Mouse (Mus musculus) lung, postnatal 4 days (tissue): Measurements from ENCODE around the gene Afg3l1.
A peak's percentile ranks its signal among the peaks of the same experiment; 100 is the strongest.
"Not testable (repeated sequence)": the region's sequence is repeated elsewhere in the genome, so short reads cannot be mapped to it uniquely, and the experiment has no call there.

Experiments used
- DNase-seq, 2 experiments: peaks; one replicate each; pipeline ENCODE4 v3.0.0; 2021

Gene Afg3l1

GRCm38 (mm10) chr8:123477737-123478258 lies at the start of gene Afg3l1:
Gene Afg3l1 (plus strand): TSS chr8:123477903.
- DNase-seq: peak; percentile 94 to 96

GRCm38 (mm10) chr8:123428343-123428893 lies 49.3 kb upstream of the Afg3l1 start:
- no peak for DNase-seq

DNA sequence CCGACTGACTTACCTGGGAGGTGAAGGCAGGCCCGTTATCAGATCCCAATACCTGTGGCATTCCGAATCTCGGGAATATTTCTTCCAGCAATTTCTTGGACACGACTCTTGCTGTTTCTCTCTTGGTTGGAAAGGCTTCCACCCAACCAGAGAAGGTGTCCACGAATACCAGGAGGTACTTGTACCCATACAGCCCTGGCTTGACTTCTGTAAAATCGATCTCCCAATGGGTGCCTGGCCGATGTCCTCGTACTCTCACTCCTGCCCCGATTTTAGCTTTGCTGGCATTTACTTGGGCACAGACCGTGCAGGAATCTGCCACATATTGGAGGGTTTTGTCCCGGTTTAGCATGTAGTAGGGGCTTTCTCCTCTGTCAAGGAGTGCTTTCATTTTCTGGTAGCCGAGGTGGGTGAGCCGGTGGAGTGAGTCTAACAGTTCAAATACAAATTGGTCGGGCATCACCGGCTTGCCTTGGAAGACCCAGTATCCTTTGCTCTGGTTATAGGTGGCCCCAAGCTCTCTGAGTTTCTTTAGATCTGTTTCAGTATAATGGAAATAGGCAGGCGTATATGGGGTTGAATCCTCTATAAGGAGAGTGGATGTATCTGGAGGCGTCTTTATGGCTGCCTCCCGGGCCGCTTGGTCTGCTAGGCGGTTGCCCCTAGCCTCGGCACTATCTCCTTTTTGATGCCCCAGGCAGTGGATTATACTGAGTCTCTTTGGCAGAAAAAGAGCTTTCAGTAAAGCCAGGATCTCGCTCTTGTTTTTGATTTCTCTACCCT lies 48.6 kb upstream of the Afg3l1 start:
- DNase-seq: no peak

- not testable (repeated sequence) for DNase-seq
Measured at GRCm38 (mm10) chr8:123429722-123430013, 48.0 kb upstream of the Afg3l1 start.

DNA sequence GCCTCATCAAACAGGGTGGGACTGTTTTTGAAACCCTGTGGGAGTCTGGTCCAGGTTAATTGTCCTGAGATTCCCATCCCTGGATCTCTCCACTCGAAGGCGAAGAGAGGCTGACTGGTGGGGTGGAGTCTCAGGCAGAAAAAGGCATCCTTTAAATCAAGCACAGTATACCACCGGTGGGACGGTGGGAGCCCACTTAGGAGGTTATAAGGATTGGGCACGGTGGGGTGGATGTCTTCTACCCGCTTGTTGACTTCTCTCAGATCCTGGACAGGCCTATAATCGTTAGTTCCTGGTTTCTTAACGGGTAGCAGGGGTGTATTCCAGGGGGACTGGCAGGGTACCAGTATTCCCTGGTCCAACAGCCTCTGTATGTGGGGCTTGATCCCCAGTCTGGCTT lies 46.8 kb upstream of the Afg3l1 start:
- not testable (repeated sequence) for DNase-seq

DNA sequence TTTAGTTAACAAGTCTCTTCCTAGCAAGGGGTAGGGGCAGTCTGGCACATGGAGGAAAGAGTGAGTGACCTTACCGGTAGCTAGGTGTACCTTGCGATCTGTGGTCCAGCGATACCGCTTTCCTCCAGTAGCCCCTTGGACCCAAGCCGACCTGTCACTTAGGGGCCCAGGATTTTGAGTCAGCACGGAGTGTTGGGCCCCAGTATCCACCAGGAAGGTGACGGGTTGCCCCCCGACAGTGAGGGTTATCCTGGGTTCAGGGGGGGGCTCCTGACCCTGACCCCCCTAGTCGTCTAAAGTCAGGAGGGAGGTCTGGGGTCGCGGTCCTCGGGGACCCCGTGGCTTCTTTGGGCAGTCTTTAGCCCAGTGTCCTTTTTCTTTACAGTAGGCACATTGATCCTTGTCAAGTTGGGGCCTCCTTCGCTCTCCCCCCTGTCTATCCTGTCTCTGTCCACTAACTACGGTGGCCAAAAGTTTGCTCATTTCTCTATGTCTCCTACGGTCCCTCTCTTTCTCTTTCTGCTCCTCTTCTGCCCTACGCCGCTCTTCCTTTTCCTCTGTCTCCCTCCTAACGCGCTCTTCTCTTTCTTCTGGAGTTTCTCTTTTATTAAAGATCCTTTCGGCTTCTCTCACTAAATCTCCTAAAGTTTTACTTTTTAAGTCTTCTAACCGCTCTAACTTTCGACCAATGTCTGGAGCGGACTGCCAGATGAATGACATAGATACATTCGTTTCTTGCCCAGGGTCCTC lies 45.9 kb upstream of the Afg3l1 start:
- no peak for DNase-seq

- DNase-seq: no peak
Measured at GRCm38 (mm10) chr8:123432381-123432780, 45.3 kb upstream of the Afg3l1 start.

GRCm38 (mm10) chr8:123433241-123433974 lies 44.3 kb upstream of the Afg3l1 start:
- DNase-seq: not testable (repeated sequence)

GRCm38 (mm10) chr8:123441788-123442187 lies 35.9 kb upstream of the Afg3l1 start:
- no peak for DNase-seq

DNA sequence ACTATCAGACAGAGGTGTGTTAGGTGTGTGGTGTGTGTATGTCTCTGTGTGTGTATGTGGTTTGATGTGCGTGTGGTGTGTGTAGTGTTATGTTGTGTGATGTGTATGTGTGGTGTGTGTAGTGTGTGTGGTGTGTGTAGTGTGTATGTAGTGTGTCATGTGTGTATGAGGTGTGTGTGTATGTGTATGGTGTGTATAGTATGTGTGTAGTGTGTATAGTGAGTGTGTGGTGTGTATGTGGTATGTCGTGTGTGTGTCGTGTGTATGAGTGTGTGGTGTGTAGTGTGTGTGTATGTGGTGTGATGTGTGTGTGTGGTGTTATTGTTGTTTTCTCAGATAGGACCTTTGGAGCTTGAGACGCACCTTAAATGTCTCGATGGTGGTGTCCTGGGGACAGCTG lies 35.4 kb upstream of the Afg3l1 start:
- no peak for DNase-seq

DNA sequence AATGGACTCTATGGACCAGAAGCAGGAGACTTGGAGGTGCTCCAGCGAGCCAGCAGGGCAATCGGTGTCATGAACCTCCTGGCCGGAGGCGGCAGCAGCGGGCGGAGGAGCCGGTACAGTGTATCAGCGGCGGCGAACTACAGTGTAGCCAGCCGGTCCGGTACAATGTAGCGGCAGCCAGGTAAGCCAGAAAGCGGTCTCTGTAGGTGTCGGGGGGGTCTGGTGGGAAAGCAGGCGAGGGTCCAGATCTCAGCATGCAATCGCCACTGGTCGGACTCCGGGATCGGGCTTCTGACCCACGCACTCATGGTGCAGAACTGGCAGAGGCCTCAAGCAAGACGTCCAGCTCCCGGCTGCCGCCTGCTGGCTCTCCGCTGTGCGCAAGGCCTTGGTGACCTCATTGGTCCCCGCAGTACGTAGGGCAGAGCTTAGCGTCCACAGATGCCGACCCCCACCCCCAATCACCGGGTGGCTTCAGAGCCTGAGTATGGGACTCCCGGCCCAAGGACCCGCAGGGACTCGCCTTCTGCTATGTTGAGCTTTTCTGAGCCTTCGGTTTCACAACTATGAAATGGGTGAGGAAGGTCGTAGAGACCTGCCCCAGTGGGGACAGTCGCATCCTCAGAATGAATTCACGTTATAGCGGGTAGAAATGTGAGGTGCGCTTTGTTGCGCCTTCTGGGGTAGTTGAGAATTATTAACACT lies 34.7 kb upstream of the Afg3l1 start:
- DNase-seq: peak; percentile 94 to 95

DNA sequence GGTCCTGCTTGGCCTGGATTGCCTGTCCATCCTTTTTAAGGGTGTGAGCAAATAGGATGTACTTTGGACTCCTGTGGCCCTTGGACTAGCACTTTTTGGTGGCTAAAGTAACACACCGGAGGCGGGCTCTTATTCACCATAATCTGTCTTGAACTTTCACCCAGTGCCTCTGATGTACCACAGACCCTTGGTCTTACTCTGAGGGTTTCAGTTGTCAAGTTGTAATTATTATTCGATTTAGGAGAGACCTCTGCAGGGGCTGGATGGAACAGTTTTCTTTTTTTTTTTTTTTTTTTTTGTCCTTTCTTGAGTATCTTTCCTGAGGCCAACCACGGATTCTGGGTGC lies 34.2 kb upstream of the Afg3l1 start:
- DNase-seq: no peak

- peak in 1 of 2 experiments; percentile 23 for DNase-seq
Measured at GRCm38 (mm10) chr8:123444131-123444530, 33.6 kb upstream of the Afg3l1 start.

GRCm38 (mm10) chr8:123445981-123446380 lies 31.7 kb upstream of the Afg3l1 start:
- DNase-seq: no peak

- DNase-seq: no peak
Measured at GRCm38 (mm10) chr8:123446799-123447198, 30.9 kb upstream of the Afg3l1 start.

DNA sequence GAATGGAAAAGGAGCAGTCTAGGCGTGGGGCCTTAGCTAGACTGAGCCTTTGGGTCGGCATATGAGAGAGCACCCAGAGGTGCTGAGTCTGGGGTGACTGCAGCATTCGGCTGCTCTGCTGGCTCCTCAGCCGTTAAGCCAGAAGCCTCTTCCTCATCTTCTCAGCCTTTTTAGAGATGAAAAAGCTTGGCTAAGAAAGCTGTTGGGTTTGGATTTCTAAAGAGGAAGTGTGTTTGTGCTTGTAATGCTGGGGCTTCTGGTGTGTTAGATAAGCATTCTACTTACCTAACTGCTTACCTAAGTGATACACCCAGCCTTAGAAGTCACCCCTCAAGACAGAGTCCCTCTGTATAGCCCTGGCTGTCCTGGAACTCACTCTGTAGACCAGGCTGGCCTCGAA lies 26.9 kb upstream of the Afg3l1 start:
- DNase-seq: no peak

DNA sequence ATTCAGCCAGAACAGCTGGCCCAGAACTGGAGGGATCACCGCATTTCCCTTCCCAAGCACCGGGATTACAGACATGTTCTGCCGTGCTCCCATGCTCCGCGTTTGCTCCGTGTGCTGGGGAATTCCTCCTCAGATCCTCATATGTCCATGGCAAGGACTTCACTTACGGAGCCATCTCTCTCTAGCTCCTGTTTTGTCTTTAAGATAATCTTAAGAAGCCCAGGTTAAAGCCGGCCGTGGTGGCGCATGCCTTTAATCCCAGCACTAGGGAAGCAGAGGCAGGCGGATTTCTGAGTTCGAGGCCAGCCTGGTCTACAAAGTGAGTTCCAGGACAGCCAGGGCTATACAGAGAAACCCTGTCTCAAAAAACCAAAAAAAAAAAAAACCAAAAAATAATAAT lies 26.0 kb upstream of the Afg3l1 start:
- not testable (repeated sequence) for DNase-seq

DNA sequence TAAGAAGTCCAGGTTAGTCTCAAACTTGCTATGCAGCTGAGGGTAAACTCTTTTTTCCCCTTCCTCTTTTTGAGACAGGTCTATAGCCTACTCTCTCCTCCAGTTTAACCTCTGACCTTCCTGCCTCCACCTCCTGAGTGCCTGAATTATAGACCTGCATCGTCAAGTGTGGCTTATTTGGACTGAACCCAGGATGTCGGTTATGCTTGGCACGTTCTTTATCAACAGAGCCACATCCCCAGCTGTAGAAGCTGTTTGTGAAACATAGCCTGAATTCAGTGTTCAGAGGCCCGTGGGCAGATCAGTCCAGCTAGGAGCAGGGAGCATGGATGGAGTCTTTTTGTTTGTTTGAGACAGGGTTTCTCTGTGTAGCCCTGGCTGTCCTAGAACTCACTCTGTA lies 25.6 kb upstream of the Afg3l1 start:
- DNase-seq: no peak

- no peak for DNase-seq
Measured at GRCm38 (mm10) chr8:123453291-123453690, 24.4 kb upstream of the Afg3l1 start.

DNA sequence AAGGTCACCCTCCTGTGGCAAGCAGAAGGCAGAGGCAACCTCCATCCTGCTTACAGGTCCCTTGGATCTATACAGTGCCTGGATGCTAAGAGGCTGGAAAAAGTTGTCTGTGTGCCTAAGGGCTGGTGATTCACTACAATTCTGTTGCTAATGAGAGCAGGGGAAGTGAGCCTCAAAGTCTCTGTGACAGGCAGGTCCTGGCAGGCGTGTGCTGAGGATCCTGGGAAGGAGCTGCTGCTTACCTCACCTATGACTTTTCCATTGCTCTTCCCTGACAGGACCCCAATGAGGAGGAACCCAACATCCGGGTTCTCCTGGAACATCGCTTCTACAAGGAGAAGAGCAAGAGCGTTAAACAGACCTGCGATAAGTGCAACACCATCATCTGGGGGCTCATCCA lies 23.8 kb upstream of the Afg3l1 start:
- DNase-seq: no peak

DNA sequence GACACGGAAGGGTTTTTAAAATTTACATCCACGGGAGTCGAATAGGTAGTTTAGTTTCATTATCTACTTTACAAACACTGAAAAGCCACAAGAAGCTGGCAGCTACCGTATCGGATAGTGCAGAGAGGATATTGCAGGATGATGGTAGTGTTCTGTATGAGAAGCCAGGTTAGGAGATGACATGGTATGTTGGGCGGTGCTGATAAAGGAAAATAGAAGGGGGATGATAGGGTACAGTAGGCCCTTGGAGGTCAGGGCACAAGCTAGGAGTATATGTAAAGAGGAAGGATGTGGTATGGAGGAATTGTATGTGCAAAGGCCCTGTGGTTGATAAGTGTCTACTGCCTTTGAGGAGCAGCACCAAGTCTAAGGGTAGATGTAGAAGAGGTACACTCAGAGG lies 23.1 kb upstream of the Afg3l1 start:
- DNase-seq: no peak

GRCm38 (mm10) chr8:123463651-123464050 lies 14.1 kb upstream of the Afg3l1 start:
- DNase-seq: no peak

- no peak for DNase-seq
Measured at GRCm38 (mm10) chr8:123467476-123467875, 10.2 kb upstream of the Afg3l1 start.
